Mouse (Mus musculus): ENCODE results near the gene Col25a1. TPM values are rescaled to one million over a fixed set of nuclear protein-coding genes. Genes with fewer than 3 reads are reported as not detected.

Col25a1 gene
- polyA plus RNA-seq, 3 experiments from 2014 or later = not detected

- ATAC-seq = no peak
Measured at GRCm38 (mm10) chr3:130380299-130380845, 249.1 kb downstream of the Col25a1 start.

- no peak for ATAC-seq
Measured at GRCm38 (mm10) chr3:130381691-130382090, 250.4 kb downstream of the Col25a1 start.

GRCm38 (mm10) chr3:130385856-130386255, 254.6 kb downstream of the Col25a1 start:
- ATAC-seq = no peak

GRCm38 (mm10) chr3:130387156-130387555, 255.9 kb downstream of the Col25a1 start:
- ATAC-seq = no peak

- no peak for ATAC-seq
Measured at GRCm38 (mm10) chr3:130389261-130389975, 258.1 kb downstream of the Col25a1 start.

GRCm38 (mm10) chr3:130396636-130397035, 265.3 kb downstream of the Col25a1 start:
- no peak for ATAC-seq

- ATAC-seq = no peak
Measured at GRCm38 (mm10) chr3:130400716-130401559, 269.6 kb downstream of the Col25a1 start.

GRCm38 (mm10) chr3:130401560-130401852, 270.2 kb downstream of the Col25a1 start:
- ATAC-seq = no peak

GRCm38 (mm10) chr3:130404525-130405409, 273.5 kb downstream of the Col25a1 start:
- no peak for ATAC-seq

- no peak for ATAC-seq
Measured at GRCm38 (mm10) chr3:130407201-130407600, 275.9 kb downstream of the Col25a1 start.

GRCm38 (mm10) chr3:130413239-130413638, 281.9 kb downstream of the Col25a1 start:
- no peak for ATAC-seq

GRCm38 (mm10) chr3:130418951-130419350, 287.6 kb downstream of the Col25a1 start:
- ATAC-seq = no peak

- ATAC-seq = no peak
Measured at GRCm38 (mm10) chr3:130428796-130429195, 297.5 kb downstream of the Col25a1 start.

- ATAC-seq = no peak
Measured at GRCm38 (mm10) chr3:130430052-130430451, 298.8 kb downstream of the Col25a1 start.

- no peak for ATAC-seq
Measured at GRCm38 (mm10) chr3:130432818-130433217, 301.5 kb downstream of the Col25a1 start.

GRCm38 (mm10) chr3:130436956-130437355, 305.7 kb downstream of the Col25a1 start:
- no peak for ATAC-seq

- ATAC-seq = no peak
Measured at GRCm38 (mm10) chr3:130439767-130440166, 308.5 kb downstream of the Col25a1 start.

- no peak for ATAC-seq
Measured at GRCm38 (mm10) chr3:130440689-130441088, 309.4 kb downstream of the Col25a1 start.

- ATAC-seq = no peak
Measured at GRCm38 (mm10) chr3:130443842-130444627, 312.7 kb downstream of the Col25a1 start.

GRCm38 (mm10) chr3:130449864-130450263, 318.6 kb downstream of the Col25a1 start:
- ATAC-seq = no peak

GRCm38 (mm10) chr3:130465371-130465770, 334.1 kb downstream of the Col25a1 start:
- no peak for ATAC-seq
